Mouse (Mus musculus) layer of hippocampus, adult 8-10 months (tissue): ENCODE results near the gene Clk4. TPM values are rescaled to one million over a fixed set of nuclear protein-coding genes. Genes with fewer than 3 reads are reported as not detected.

ENCODE experiments used
- DNase-seq, 2 experiments: peaks; one replicate each; pipeline ENCODE4 v3.0.0; 2022; ENCODE audit warnings: low spot score in 2 of 2
- total RNA-seq, 4 experiments: library from RNA; stranded (reverse); gene quantifications; 2 replicates each; pipeline ENCODE4 v1.2.4; 2022

Gene Clk4
- total RNA-seq, 4 experiments from 2014 or later, result 121 to 149 (median 129) TPM

GRCm38 (mm10) chr11:51308306-51308705, 46.8 kb downstream of the Clk4 start:
- no peak for DNase-seq

GRCm38 (mm10) chr11:51311846-51312245, 50.3 kb downstream of the Clk4 start:
- DNase-seq, result no peak

GRCm38 (mm10) chr11:51315991-51316810, 54.7 kb downstream of the Clk4 start:
- no peak for DNase-seq

- no peak for DNase-seq
These were observed 59.1 kb downstream of the Clk4 start for GRCm38 (mm10) chr11:51320609-51321008.

- DNase-seq, result no peak
These were observed 65.4 kb downstream of the Clk4 start for GRCm38 (mm10) chr11:51326908-51327307.

- no peak for DNase-seq
These were observed 66.9 kb downstream of the Clk4 start for GRCm38 (mm10) chr11:51328387-51328942.

- DNase-seq, result no peak
These were observed 68.5 kb downstream of the Clk4 start for GRCm38 (mm10) chr11:51329837-51330714.

Other genes starting within 250 kb of the Clk4 start
- gene Olfr54, start 247.5 kb upstream of the Clk4 start, total RNA-seq, result not detected
- gene Olfr1375, start 213.6 kb upstream of the Clk4 start, total RNA-seq, result not detected
- gene Zfp354a, start 202.5 kb upstream of the Clk4 start, total RNA-seq, result 10 to 100 TPM in 2 of 4 experiments, 1 to 10 TPM in 2; 9.0 to 10.6 (median 10.0) TPM
- not detected for gene Gm12569, start 41.3 kb upstream of the Clk4 start, total RNA-seq
- under 1 TPM in 1 of 4 experiments, not detected in 3; 0.87 TPM for gene BC049762, start 1.3 kb downstream of the Clk4 start, total RNA-seq
- 10 to 100 TPM in 1 of 4 experiments, 1 to 10 TPM in 3; 8.4 to 11.8 (median 9.5) TPM for gene Col23a1, start 28.2 kb downstream of the Clk4 start, total RNA-seq